Mouse (Mus musculus) MEL (cell line): ENCODE measurements around the gene Ndufa13. TPM values are rescaled to one million over a fixed set of nuclear protein-coding genes. Genes with fewer than 3 reads are reported as not detected.

ENCODE experiments used
- DNase-seq: peaks from one replicate; pipeline ENCODE4 v3.0.0; 2011; ENCODE audit warnings: low read depth, low spot score
- H3K27ac ChIP-seq: 2 replicates; pipeline ENCODE4 v1.5.1; 2012; ENCODE audit warnings: low read depth, mild to moderate bottlenecking, control low read depth, low read length, moderate library complexity; ENCODE audit not compliant: control insufficient read depth
- H3K27me3 ChIP-seq, 2 experiments: fragments of 150-350 bp in 1 of 2; sonication (generic) in 1 of 2; 2 replicates each; pipeline ENCODE4 v1.6.1; 2012; ENCODE audit warnings: low read length in 2 of 2, mild to moderate bottlenecking in 2 of 2, improper control_type of control experiment in 1 of 2, moderate library complexity in 1 of 2; ENCODE audit not compliant: insufficient read depth in 2 of 2, control insufficient read depth in 1 of 2
- H3K36me3 ChIP-seq, 2 experiments: 2 replicates each; pipeline ENCODE4 v1.6.1; 2012 to 2014; ENCODE audit warnings: low read length in 2 of 2, improper control_type of control experiment in 1 of 2, inconsistent platforms in 1 of 2, mild to moderate bottlenecking in 1 of 2; ENCODE audit not compliant: insufficient read depth in 2 of 2, control insufficient read depth in 1 of 2
- H3K4me1 ChIP-seq, 2 experiments: fragments of 150-350 bp in 1 of 2; sonication (generic) in 1 of 2; 2 replicates each; pipeline ENCODE4 v1.6.1; 2012; ENCODE audit warnings: low read length in 2 of 2, improper control_type of control experiment in 1 of 2, mild to moderate bottlenecking in 1 of 2; ENCODE audit not compliant: insufficient read depth in 2 of 2, control insufficient read depth in 1 of 2
- H3K4me3 ChIP-seq, 2 experiments: fragments of 150-350 bp in 1 of 2; sonication (generic) in 1 of 2; 2 replicates each; pipeline ENCODE4 v1.5.1; 2012; ENCODE audit warnings: low read depth in 2 of 2, low read length in 2 of 2, mild to moderate bottlenecking in 2 of 2, moderate library complexity in 2 of 2, control low read depth in 1 of 2, improper control_type of control experiment in 1 of 2; ENCODE audit not compliant: control insufficient read depth in 1 of 2, insufficient read depth in 1 of 2
- H3K79me2 ChIP-seq: 2 replicates; pipeline ENCODE4 v1.6.1; 2012; ENCODE audit warnings: mild to moderate bottlenecking, low read length, moderate library complexity; ENCODE audit not compliant: control insufficient read depth, poor library complexity, insufficient read depth
- H3K9ac ChIP-seq: 2 replicates; pipeline ENCODE4 v1.6.1; 2012; ENCODE audit warnings: low read depth, mild to moderate bottlenecking, control low read depth, low read length, moderate library complexity; ENCODE audit not compliant: control insufficient read depth, poor library complexity, severe bottlenecking
- H3K9me3 ChIP-seq: fragments of 150-350 bp; sonication (generic); replicated peaks from 2 replicates; pipeline ENCODE4 v1.6.1; 2012; ENCODE audit warnings: mild to moderate bottlenecking, low read length, improper control_type of control experiment, moderate library complexity; ENCODE audit not compliant: insufficient read depth
- CHD2 ChIP-seq: IDR thresholded peaks from 2 replicates; pipeline ENCODE4 v1.6.1; 2011; ENCODE audit warnings: low read length, improper control_type of control experiment
- CTCF ChIP-seq, 3 experiments: IDR thresholded peaks in 2 of 3; conservative IDR thresholded peaks in 1 of 3; 2 replicates each; pipeline ENCODE4 v1.5.1; 2011 to 2012; ENCODE audit warnings: low read length in 3 of 3, low read depth in 2 of 3, mild to moderate bottlenecking in 2 of 3, improper control_type of control experiment in 1 of 3, inconsistent platforms in 1 of 3, mixed read lengths in 1 of 3, moderate library complexity in 1 of 3; ENCODE audit not compliant: control insufficient read depth in 1 of 3, insufficient read depth in 1 of 3, poor library complexity in 1 of 3, severe bottlenecking in 1 of 3
- E2F4 ChIP-seq: IDR thresholded peaks from 2 replicates; pipeline ENCODE4 v1.6.1; 2011; ENCODE audit warnings: low read depth, low read length, improper control_type of control experiment, borderline replicate concordance
- GABPA ChIP-seq: IDR thresholded peaks from 2 replicates; pipeline ENCODE4 v1.6.1; 2012; ENCODE audit warnings: low read depth, mild to moderate bottlenecking, inconsistent platforms, low read length, improper control_type of control experiment, moderate library complexity
- HCFC1 ChIP-seq: IDR thresholded peaks from 2 replicates; pipeline ENCODE4 v1.6.1; 2012; ENCODE audit warnings: low read depth, mild to moderate bottlenecking, inconsistent platforms, low read length, improper control_type of control experiment, moderate library complexity
- MAFK ChIP-seq: IDR thresholded peaks from 2 replicates; pipeline ENCODE4 v1.6.1; 2011; ENCODE audit warnings: low read depth, mild to moderate bottlenecking, low read length, improper control_type of control experiment, borderline replicate concordance
- MAX ChIP-seq: IDR thresholded peaks from 2 replicates; pipeline ENCODE4 v1.6.1; 2011; ENCODE audit warnings: low read length, improper control_type of control experiment
- MAZ ChIP-seq: IDR thresholded peaks from 2 replicates; pipeline ENCODE4 v1.6.1; 2012; ENCODE audit warnings: low read depth, mild to moderate bottlenecking, inconsistent platforms, low read length, improper control_type of control experiment
- MYC ChIP-seq: IDR thresholded peaks from 2 replicates; pipeline ENCODE4 v1.6.1; 2011; ENCODE audit warnings: low read depth, mild to moderate bottlenecking, low read length, improper control_type of control experiment, moderate library complexity
- NRF1 ChIP-seq: IDR thresholded peaks from 2 replicates; pipeline ENCODE4 v1.6.1; 2014; ENCODE audit warnings: low read depth, mild to moderate bottlenecking, inconsistent platforms, low read length, improper control_type of control experiment, moderate library complexity; ENCODE audit not compliant: poor library complexity, insufficient read depth, severe bottlenecking
- POLR2AphosphoS2 ChIP-seq: IDR thresholded peaks from 2 replicates; pipeline ENCODE4 v1.6.1; 2011; ENCODE audit warnings: low read length, improper control_type of control experiment
- RAD21 ChIP-seq: IDR thresholded peaks from 2 replicates; pipeline ENCODE4 v1.6.1; 2011; ENCODE audit warnings: mild to moderate bottlenecking, low read depth, low read length, improper control_type of control experiment
- SIN3A ChIP-seq: IDR thresholded peaks from 2 replicates; pipeline ENCODE4 v1.6.1; 2012; ENCODE audit warnings: low read length, improper control_type of control experiment, inconsistent platforms
- TAL1 ChIP-seq: IDR thresholded peaks from 2 replicates; pipeline ENCODE4 v1.6.1; 2012; ENCODE audit warnings: mild to moderate bottlenecking, inconsistent platforms, low read length, moderate library complexity, mixed read lengths
- TBP ChIP-seq: IDR thresholded peaks from 2 replicates; pipeline ENCODE4 v1.8.0; 2011; ENCODE audit warnings: low read depth, low read length, improper control_type of control experiment
- TCF12 ChIP-seq: IDR thresholded peaks from 2 replicates; pipeline ENCODE4 v1.6.1; 2014; ENCODE audit warnings: low read depth, mild to moderate bottlenecking, inconsistent platforms, low read length, improper control_type of control experiment, moderate library complexity
- UBTF ChIP-seq: IDR thresholded peaks from 2 replicates; pipeline ENCODE4 v1.6.1; 2012; ENCODE audit warnings: low read depth, mild to moderate bottlenecking, inconsistent platforms, low read length, improper control_type of control experiment, moderate library complexity, borderline replicate concordance; ENCODE audit not compliant: insufficient read depth
- USF1 ChIP-seq: IDR thresholded peaks from 2 replicates; pipeline ENCODE4 v1.6.1; 2014; ENCODE audit warnings: low read depth, mild to moderate bottlenecking, inconsistent platforms, low read length, improper control_type of control experiment, moderate library complexity
- USF2 ChIP-seq, 2 experiments: IDR thresholded peaks; 2 replicates each; pipeline ENCODE4 v1.6.1; 2011 to 2012; ENCODE audit warnings: improper control_type of control experiment in 2 of 2, low read length in 2 of 2, borderline replicate concordance in 1 of 2, inconsistent platforms in 1 of 2, low read depth in 1 of 2, mild to moderate bottlenecking in 1 of 2; ENCODE audit not compliant: insufficient read depth in 1 of 2
- ZKSCAN1 ChIP-seq: IDR thresholded peaks from 2 replicates; pipeline ENCODE4 v1.6.1; 2012; ENCODE audit warnings: low read depth, mild to moderate bottlenecking, inconsistent platforms, low read length, improper control_type of control experiment, moderate library complexity
- polyA plus RNA-seq, 2 experiments: library from polyadenylated mRNA; stranded (reverse) in 1 of 2; unstranded in 1 of 2; fragments of >175 nt in 1 of 2; fragments of >200 nt in 1 of 2; gene quantifications; 2 replicates each; pipeline versions ENCODE4 v1.2.1 to v1.2.4; 2012; ENCODE audit warnings: low replicate concordance in 2 of 2, low read depth in 1 of 2; ENCODE audit not compliant: insufficient read length in 2 of 2, insufficient read depth in 1 of 2, missing spikeins in 1 of 2
- total RNA-seq: library from RNA; depleted of rRNA; stranded (reverse); fragments of 300-350 nt; gene quantifications from 2 replicates; pipeline ENCODE4 v1.2.3, GENCODE M21; 2012

The Ndufa13 gene
- total and polyA plus RNA-seq, 3 experiments, result 97.7 to 114 TPM; not detected in 1

DNA sequence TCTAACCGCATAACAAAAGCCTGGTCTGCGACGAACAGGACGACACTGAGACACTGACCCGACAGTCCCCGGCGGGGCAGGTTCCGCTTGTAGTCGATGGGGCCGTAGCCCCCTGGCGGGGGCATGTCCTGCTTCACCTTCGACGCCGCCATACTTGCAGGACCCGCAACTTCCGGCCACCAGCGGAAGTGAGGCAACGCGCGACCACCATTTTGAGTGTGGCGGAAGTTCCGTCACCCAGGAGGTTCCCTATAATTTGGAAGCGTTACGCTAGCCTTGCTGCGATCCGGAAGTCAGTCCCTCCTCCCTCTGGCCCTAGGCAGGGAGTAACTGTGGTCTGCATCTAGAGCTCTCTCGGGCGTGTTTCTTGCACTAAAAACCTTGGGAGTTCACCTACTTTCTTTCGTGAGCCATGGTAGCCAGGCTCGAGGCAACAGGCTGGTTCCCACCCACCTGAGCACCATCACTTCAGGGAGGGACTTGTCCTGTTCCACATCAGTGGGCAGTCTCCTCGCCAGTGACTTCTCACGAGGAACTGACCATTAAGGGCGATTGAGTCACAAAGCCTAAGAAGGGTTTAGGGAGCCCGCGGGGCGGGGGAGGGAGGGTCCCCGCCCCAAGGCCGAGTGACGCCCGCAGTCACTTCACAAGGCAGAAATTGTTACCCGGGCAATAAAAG lies 735 bp downstream of the Ndufa13 start (continued):
- TF ChIP-seq ZKSCAN1, result no peak
- no peak for TF ChIP-seq USF2 (IDR thresholded peaks at IDR 0.05; ENCODE audit: borderline replicate concordance in 1 of 2, insufficient read depth in 1 of 2, low read depth in 1 of 2, low read length in 2 of 2)
- TF ChIP-seq MAZ, result peak; percentile 69; the same call in 1 of the 2 replicates

DNA sequence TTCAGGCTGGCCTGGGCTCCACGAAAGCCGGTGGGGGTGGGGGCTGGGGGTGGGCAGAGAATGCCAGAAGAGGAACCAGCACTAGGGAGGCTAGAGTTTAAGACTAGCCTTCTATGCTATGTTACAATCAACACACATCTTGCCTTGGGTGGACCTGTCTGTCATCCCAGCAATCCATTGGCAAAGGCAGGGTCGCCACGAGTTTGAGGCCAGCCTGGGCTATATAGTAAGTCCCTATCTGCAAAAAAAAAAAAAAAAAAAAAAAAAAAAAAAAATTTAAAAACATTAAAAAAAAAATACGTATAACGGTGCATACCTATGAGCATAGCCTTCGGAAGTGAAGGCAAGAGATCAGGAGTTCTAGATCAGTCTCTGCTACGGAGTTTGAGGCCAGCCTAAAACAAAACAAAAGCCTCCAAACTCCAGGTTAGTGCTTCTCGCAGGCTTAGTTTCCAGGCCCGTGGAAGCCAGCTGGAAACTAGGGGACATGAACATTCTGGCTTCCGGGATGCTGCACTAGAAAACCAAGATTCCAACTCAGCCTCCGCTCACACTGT lies 1.4 kb downstream of the Ndufa13 start:
- TF ChIP-seq RAD21 (no peak), MAFK (no peak), USF2 (IDR thresholded peaks at IDR 0.05; ENCODE audit: borderline replicate concordance in 1 of 2, insufficient read depth in 1 of 2, low read depth in 1 of 2, low read length in 2 of 2) (no peak), TBP (no peak), MYC (no peak), MAX (no peak), HCFC1 (no peak), TCF12 (no peak), POLR2AphosphoS2 (no peak), TAL1 (no peak), ZKSCAN1 (no peak), GABPA (no peak)
- Histone ChIP-seq H3K36me3 (peaks cover 0 to 18% of the 10 kb centered on the region in 2 experiments; a peak in 2 of 4 replicates), H3K9me3 (no peaks in the 10 kb centered on the region), H3K27ac (peak overlapping the region; percentile 81), H3K9ac (peak overlapping the region; percentile 89), H3K4me1 (peaks cover 0 to 19% of the 10 kb centered on the region in 2 experiments; a peak in 3 of 4 replicates), H3K79me2 (peaks cover 50% of the 10 kb centered on the region), H3K27me3 (no peaks in the 10 kb centered on the region), H3K4me3 (peak overlapping the region; percentile 77 to 88)
- peak; percentile 38 for DNase-seq

DNA sequence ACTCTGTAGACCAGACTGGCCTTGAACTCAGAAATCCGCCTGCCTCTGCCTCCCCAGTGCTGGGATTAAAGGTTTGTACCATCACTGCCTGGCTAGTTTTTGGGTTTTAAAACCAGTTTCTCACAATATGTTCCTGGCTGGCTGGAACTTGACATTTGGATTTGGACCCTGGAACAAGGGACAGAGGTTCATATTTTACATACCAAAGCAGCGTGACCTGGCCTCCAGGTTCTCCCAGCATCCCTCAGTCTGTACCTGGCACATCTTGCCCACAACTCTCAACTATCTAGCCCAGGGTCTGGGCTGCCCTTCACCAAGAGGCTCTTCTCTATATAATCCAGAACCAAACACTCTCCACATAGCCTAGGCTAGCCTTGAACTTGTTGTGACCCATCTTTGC lies 2.5 kb downstream of the Ndufa13 start:
- peaks cover 52% of the 10 kb centered on the region for H3K79me2 ChIP-seq
- H3K9me3 ChIP-seq, result no peaks in the 10 kb centered on the region
- 0 out of 4 replicates have a peak overlapping the region, but pooled peaks of 1 of the 2 experiments have one; percentile 12 for H3K4me3 ChIP-seq
- peak overlapping the region; percentile 39 for H3K9ac ChIP-seq
- TF ChIP-seq RAD21, result no peak
- no peak for TF ChIP-seq E2F4
- no peak for TF ChIP-seq UBTF
- no peak for TF ChIP-seq SIN3A
- TF ChIP-seq CHD2, result no peak
- TF ChIP-seq TAL1, result no peak
- no peak for TF ChIP-seq TCF12
- TF ChIP-seq NRF1, result no peak
- TF ChIP-seq USF1, result no peak
- no peak for TF ChIP-seq CTCF (IDR thresholded peaks at IDR 0.05 in 2 of 3, conservative IDR thresholded peaks at IDR 0.05 in 1 of 3; ENCODE audit: control insufficient read depth in 1 of 3, insufficient read depth in 1 of 3, low read depth in 2 of 3, low read length in 3 of 3, poor library complexity in 1 of 3, severe bottlenecking in 1 of 3)
- DNase-seq, result no peak
- H3K27me3 ChIP-seq, result no peaks in the 10 kb centered on the region
- peaks cover 0 to 18% of the 10 kb centered on the region in 2 experiments; a peak in 2 of 4 replicates for H3K36me3 ChIP-seq
- H3K27ac ChIP-seq, result no peak overlapping the region
- peaks cover 0 to 19% of the 10 kb centered on the region in 2 experiments; a peak in 3 of 4 replicates for H3K4me1 ChIP-seq
